Mouse (Mus musculus) midbrain, embryonic 11.5 days (tissue): ENCODE results near the gene Immp2l. TPM values are rescaled to one million over a fixed set of nuclear protein-coding genes. Genes with fewer than 3 reads are reported as not detected.

ENCODE experiments used
- ATAC-seq: fragments of 200-750 bp; cut with Nextera tagmentation; 2 replicates; pipeline ENCODE4 v1.8.0; 2017; ENCODE audit warnings: moderate TSS enrichment, moderate library complexity; ENCODE audit not compliant: low FRiP score
- DNase-seq: peaks from one replicate; pipeline ENCODE4 v3.0.0; 2015; ENCODE audit warnings: low spot score; ENCODE audit errors: missing footprints
- H3K27ac ChIP-seq: fragments of 300-500 bp; sonication (generic); 2 replicates; pipeline ENCODE4 v1.5.1; 2014; ENCODE audit warnings: low read depth, low read length
- H3K27me3 ChIP-seq: fragments of 300-500 bp; sonication (generic); 2 replicates; pipeline ENCODE4 v1.6.1; 2014; ENCODE audit warnings: mild to moderate bottlenecking, low read length, moderate library complexity, mixed read lengths; ENCODE audit not compliant: control insufficient read depth, insufficient read depth
- H3K36me3 ChIP-seq: fragments of 300-500 bp; sonication (generic); 2 replicates; pipeline ENCODE4 v1.6.1; 2014; ENCODE audit warnings: mild to moderate bottlenecking, low read length, moderate library complexity, mixed read lengths; ENCODE audit not compliant: control insufficient read depth, insufficient read depth
- H3K4me1 ChIP-seq: fragments of 300-500 bp; sonication (generic); 2 replicates; pipeline ENCODE4 v1.6.1; 2014; ENCODE audit warnings: low read length; ENCODE audit not compliant: control insufficient read depth, insufficient read depth
- H3K4me2 ChIP-seq: fragments of 300-500 bp; sonication (generic); 2 replicates; pipeline ENCODE4 v1.6.1; 2014; ENCODE audit warnings: mild to moderate bottlenecking, moderate library complexity
- H3K4me3 ChIP-seq: fragments of 300-500 bp; sonication (generic); 2 replicates; pipeline ENCODE4 v1.5.1; 2014; ENCODE audit warnings: low read depth, low read length
- H3K9ac ChIP-seq: fragments of 300-500 bp; sonication (generic); 2 replicates; pipeline ENCODE4 v1.6.1; 2014; ENCODE audit warnings: low read length
- H3K9me3 ChIP-seq: fragments of 300-500 bp; sonication (generic); 2 replicates; pipeline ENCODE4 v1.6.1; 2016; ENCODE audit warnings: low read length; ENCODE audit not compliant: control insufficient read depth
- WGBS: fragments of 180-500 bp; shearing (Covaris S2); extraction: QIAGEN DNeasy Blood & Tissue Kit; methylation state at CpG from one replicate; pipeline ENCODE4 v1.1.7; 2014; 5-methylcytosine and 5-hydroxymethylcytosine counted together
- polyA plus RNA-seq: library from polyadenylated mRNA; unstranded; fragments of >200 nt; fragmentation: Nextera tagmentation; extraction: Ambion mirVana; gene quantifications from 2 replicates; pipeline ENCODE4 v1.2.1, GENCODE M21; 2014

Gene Immp2l
- polyA plus RNA-seq, 1 experiment from 2014 or later: 9.1 TPM

DNA sequence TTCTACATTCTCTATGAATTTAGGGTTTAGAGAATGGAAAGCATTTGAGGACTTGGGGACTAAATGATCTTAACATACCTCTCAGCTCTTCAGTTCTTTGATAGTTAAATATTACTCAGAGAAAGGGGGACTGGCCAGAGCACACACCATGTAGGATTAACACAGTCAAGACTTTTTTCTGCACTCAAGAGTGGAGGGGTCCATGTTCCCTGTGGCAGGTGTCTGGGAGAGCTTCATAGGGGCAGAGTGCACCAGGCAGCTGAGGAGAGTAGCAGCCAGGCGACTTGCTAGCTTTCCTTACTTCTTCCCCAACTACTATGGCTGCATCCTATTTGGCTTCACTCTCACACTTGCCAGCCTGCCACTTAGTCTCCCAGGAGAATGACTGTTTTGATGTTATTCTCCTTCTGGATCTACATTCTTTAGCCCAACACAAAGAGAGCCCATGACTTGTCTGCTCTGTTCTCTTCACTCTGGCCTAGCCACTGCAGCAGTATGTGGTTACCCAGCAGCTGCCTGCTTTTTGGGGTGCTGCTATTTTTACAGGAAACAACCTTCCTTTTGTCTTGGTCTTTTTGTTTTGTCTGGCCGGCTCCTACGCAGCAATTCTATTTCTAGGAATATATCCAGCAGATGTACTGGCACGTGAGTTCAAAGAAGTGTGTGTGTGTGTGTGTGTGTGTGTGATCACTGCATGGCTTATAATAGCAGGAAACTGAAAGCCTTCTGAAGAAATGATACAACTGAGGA lies 621.1 kb downstream of the Immp2l start:
- WGBS: 47% methylated on average over 4 of the region's 4 CpGs
- H3K9ac ChIP-seq: no peak overlapping the region
- no peaks in the 10 kb centered on the region for H3K9me3 ChIP-seq
- peaks cover 29% of the 10 kb centered on the region for H3K4me1 ChIP-seq
- no peaks in the 10 kb centered on the region for H3K36me3 ChIP-seq
- no peak overlapping the region for H3K4me3 ChIP-seq
- no peak; the same call in 1 of the 2 replicates for ATAC-seq
- H3K27ac ChIP-seq: peak overlapping the region; percentile 25; the same call in 1 of the 2 replicates
- no peaks in the 10 kb centered on the region for H3K27me3 ChIP-seq
- peak; percentile 86 for DNase-seq
- H3K4me2 ChIP-seq: no peak overlapping the region

DNA sequence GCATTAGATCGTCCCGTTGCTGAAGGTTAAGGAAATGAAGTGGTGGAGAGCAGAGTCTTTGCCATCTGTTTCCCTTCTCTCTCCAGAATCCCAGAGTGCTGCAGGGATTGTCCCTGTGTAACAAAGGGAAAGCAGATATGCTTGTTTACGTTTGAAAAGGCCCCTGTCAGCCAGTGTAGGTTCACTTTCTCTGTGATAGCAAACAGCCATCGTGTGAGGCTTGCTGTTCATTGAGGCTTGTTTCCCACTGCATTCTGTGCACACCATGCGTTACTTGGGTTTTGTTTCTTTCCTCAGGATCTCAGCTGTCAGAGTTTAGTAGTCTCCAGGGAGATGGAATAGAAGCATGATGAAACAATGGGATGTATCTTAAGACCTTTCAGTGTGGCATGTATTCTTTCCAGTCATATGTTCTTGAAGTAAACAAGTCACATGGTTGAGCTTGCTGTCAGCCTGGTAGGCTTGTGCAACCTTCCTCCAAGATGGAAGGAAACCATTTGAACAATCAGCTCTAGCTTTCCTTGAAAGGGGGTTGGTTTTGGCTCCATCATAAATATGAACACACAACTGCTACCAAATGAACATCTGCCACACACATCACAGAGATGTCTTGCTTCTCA lies 623.2 kb downstream of the Immp2l start:
- peak overlapping the region; percentile 31 for H3K27ac ChIP-seq
- H3K9me3 ChIP-seq: no peaks in the 10 kb centered on the region
- DNase-seq (peak; percentile 92), ATAC-seq (peak; percentile 79)
- WGBS: under 1% methylated on average over 5 of the region's 5 CpGs
- H3K36me3 ChIP-seq: no peaks in the 10 kb centered on the region
- no peak overlapping the region for H3K4me3 ChIP-seq
- H3K4me2 ChIP-seq: 0 out of 2 replicates have a peak overlapping the region, but pooled peaks have one; percentile 6
- H3K9ac ChIP-seq: no peak overlapping the region
- H3K27me3 ChIP-seq: no peaks in the 10 kb centered on the region
- H3K4me1 ChIP-seq: peaks cover 34% of the 10 kb centered on the region

DNA sequence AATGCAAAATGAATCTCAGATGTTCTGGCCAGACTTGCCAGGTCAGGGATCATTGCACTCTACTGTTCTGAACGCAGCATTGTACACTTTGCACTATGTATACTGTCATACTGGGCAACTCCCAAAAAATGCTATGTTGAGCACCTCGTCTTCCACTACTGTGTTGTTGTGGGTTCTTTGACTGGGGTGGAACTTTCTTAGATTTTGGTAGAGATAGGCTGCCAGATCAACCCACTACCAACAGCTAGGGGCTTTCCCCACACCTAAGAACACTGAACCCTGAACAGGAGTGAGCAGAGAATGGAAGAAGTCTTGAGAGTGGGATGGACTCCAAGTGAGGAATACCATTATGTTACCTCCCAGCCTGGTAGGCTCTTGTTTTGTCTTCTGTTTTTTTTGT lies 623.8 kb downstream of the Immp2l start:
- no peak for DNase-seq
- Histone ChIP-seq H3K9me3 (no peaks in the 10 kb centered on the region), H3K4me2 (no peak overlapping the region), H3K9ac (no peak overlapping the region), H3K36me3 (no peaks in the 10 kb centered on the region), H3K4me3 (no peak overlapping the region), H3K27me3 (no peaks in the 10 kb centered on the region), H3K27ac (peak overlapping the region; percentile 31), H3K4me1 (peaks cover 34% of the 10 kb centered on the region)
- no peak for ATAC-seq
- WGBS: 73% methylated on average over 2 of the region's 2 CpGs

DNA sequence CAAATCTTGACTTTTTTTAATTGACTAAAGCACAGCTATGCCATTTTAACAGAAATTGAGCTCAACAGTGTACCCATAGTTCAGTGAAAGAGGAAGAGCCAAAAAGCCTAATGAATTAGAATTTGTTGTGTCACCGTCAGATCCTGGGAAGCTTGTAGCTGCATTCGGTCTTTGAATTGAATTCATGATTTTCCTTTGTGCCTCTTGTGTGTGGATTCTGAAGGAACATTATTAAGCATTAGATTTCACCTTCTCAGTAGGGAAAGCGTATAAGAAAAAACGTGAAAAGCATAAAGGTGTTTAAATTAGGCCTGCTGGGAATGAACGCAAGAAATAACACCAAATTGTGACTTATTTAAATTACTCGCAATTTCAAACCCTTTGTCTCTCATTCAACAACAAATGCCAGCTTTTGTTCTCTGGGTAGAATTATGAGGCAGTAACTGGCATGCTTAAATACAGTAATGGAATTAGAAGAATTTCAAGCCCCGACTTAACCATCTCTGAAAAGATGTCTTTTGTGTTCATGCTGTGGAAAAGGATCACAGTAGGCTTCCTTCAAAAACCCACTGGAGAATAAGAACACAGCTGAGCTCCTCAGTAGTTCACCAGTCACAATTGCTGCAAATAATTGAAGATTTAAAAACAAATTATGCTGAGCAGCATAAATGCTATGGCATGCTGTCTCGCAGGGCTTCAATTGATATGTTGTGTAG lies 626.1 kb downstream of the Immp2l start:
- no peaks in the 10 kb centered on the region for H3K9me3 ChIP-seq
- no peak overlapping the region for H3K4me2 ChIP-seq
- DNase-seq (peak; percentile 75), ATAC-seq (no peak)
- no peak overlapping the region for H3K9ac ChIP-seq
- H3K27me3 ChIP-seq: no peaks in the 10 kb centered on the region
- 51% methylated on average over 8 of the region's 8 CpGs for WGBS
- no peak overlapping the region for H3K27ac ChIP-seq
- peaks cover 22% of the 10 kb centered on the region for H3K4me1 ChIP-seq
- H3K4me3 ChIP-seq: no peak overlapping the region
- no peaks in the 10 kb centered on the region for H3K36me3 ChIP-seq

DNA sequence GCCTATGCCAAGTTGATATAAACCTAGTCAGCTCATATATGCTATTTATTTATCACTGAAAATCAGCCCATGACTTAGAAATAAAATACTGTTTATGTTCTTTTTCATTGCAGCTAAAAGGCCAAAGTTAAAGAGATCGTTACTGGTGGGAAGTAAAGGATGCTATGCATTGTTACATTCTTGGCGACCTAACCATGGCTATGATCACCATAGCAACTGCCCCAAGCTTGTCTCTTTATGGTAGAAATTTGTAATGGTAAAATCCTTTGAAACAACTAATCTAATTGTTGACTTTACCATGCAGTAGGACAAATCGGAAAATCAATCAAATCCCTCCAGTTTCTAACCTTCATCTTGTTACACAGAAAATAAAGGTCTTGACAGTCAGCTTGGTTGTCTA lies 644.4 kb downstream of the Immp2l start:
- peak; percentile 66; the same call in 1 of the 2 replicates for ATAC-seq
- Histone ChIP-seq H3K4me1 (no peaks in the 10 kb centered on the region), H3K9ac (no peak overlapping the region), H3K27me3 (no peaks in the 10 kb centered on the region), H3K27ac (no peak overlapping the region), H3K4me2 (no peak overlapping the region), H3K9me3 (no peaks in the 10 kb centered on the region), H3K4me3 (no peak overlapping the region), H3K36me3 (no peaks in the 10 kb centered on the region)
- no peak for DNase-seq
- 40% methylated on average over 3 of the region's 3 CpGs for WGBS

DNA sequence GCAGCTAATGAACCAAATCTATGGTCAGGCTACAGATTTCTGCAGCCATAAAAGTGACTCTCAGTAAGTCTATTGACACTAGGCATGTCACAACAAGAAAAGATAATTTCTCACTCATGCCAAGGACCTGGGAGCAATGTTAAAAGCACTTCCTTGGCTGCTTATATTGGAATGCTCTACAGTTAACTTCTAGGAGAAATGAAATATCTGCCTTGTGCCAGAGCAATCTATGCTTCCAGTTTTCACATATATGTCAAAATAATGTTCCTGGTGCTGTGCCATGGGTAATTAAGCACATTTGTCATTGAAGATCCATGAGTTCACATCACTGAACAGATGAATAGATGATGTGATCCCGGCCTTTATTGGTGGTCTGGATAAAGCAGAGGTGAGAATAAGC lies 645.6 kb downstream of the Immp2l start:
- ATAC-seq (no peak), DNase-seq (no peak)
- H3K4me1 ChIP-seq: no peaks in the 10 kb centered on the region
- WGBS: 96% methylated on average over 1 of the region's 1 CpGs
- H3K9me3 ChIP-seq: no peaks in the 10 kb centered on the region
- no peaks in the 10 kb centered on the region for H3K27me3 ChIP-seq
- no peak overlapping the region for H3K4me3 ChIP-seq
- H3K4me2 ChIP-seq: no peak overlapping the region
- no peak overlapping the region for H3K9ac ChIP-seq
- H3K27ac ChIP-seq: no peak overlapping the region
- no peaks in the 10 kb centered on the region for H3K36me3 ChIP-seq

DNA sequence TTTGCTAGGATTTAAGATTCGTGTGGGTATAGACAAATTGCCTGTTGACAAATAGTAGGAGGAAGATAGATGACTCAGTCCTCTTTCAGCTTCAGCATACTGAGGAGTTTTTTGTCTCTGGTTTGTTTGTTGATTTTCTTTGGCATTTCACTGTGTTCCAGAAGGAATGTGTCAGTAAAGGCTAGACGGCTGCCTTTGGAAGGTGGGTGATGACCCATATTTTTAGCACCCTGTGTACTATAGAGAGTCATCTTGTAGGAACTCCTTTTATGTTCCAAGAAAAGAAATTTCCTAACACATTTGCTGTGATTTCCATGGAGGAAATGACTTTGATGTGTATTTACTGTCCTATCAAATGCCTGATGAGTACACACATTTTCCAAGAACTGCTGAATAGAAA lies 651.0 kb downstream of the Immp2l start:
- Histone ChIP-seq H3K4me2 (no peak overlapping the region), H3K9me3 (no peaks in the 10 kb centered on the region), H3K36me3 (no peaks in the 10 kb centered on the region), H3K27ac (no peak overlapping the region), H3K4me3 (no peak overlapping the region), H3K4me1 (no peaks in the 10 kb centered on the region), H3K9ac (no peak overlapping the region), H3K27me3 (no peaks in the 10 kb centered on the region)
- DNase-seq (no peak), ATAC-seq (no peak)
- WGBS: 78% methylated on average over 2 of the region's 2 CpGs

DNA sequence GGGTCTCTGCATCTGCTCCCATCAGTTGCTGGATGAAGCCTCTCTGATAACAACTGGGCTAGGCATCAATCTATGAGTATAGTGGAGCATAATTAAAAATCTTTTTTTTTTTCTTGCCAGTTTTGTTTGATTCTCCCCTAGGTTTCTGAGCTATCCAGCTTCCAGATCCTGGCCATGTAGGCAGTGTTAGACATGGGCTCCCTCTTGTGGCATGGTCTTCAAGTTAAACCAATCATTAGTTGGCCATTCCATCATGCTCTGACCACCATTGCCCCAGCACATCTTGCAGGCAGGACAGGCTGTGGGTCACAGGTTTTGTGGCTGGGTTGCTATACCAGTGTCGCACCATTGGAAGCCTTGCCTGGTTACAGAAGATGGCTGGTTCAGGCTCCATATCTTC lies 656.3 kb downstream of the Immp2l start:
- Histone ChIP-seq H3K4me2 (no peak overlapping the region), H3K9ac (no peak overlapping the region), H3K27me3 (peaks cover 2% of the 10 kb centered on the region; the same call in 1 of the 2 replicates), H3K9me3 (no peaks in the 10 kb centered on the region), H3K36me3 (no peaks in the 10 kb centered on the region), H3K4me3 (no peak overlapping the region), H3K4me1 (no peaks in the 10 kb centered on the region), H3K27ac (no peak overlapping the region)
- WGBS: 95% methylated on average over 1 of the region's 1 CpGs
- DNase-seq (peak; percentile 61), ATAC-seq (no peak)

DNA sequence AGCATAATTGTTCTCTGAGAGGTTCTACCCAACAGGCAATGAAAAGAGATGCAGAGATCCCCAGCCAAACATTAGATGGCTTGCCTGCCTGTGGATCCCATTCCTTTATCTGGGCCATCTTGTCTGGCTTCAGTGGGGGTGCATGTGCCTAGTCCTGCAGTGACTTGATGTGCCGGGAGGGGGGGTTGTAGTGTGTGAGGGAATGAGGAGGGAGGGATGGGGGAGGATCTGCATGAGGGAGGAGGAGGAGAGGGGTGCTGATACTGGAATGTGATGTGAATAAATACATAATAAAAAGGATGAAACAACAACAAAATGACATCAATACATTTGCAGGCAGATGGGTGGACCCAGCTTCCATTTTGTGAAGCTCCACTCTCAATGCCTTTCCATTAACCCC lies 658.3 kb downstream of the Immp2l start:
- Histone ChIP-seq H3K27me3 (peaks cover 16% of the 10 kb centered on the region), H3K9ac (no peak overlapping the region), H3K27ac (no peak overlapping the region), H3K4me3 (no peak overlapping the region), H3K4me2 (no peak overlapping the region), H3K9me3 (no peaks in the 10 kb centered on the region), H3K36me3 (no peaks in the 10 kb centered on the region), H3K4me1 (no peaks in the 10 kb centered on the region)
- 80% methylated on average over 1 of the region's 1 CpGs for WGBS
- ATAC-seq (peak; percentile 35; the same call in 1 of the 2 replicates), DNase-seq (peak; percentile 77)
